Mouse (Mus musculus) myocyte (in vitro differentiated cells): ENCODE data around the gene Lrrc4c.

Source experiments
- MYOG ChIP-seq, 3 experiments: IDR thresholded peaks; one replicate each; pipeline ENCODE4 v1.6.1; 2011; ENCODE audit warnings: control low read depth in 2 of 3, low read depth in 2 of 3, mild to moderate bottlenecking in 2 of 3; ENCODE audit not compliant: insufficient read length in 2 of 3, control insufficient read depth in 1 of 3, insufficient read depth in 1 of 3
- POLR2A ChIP-seq: IDR thresholded peaks from one replicate; pipeline ENCODE4 v1.6.1; 2011; ENCODE audit warnings: low read depth, mild to moderate bottlenecking, control low read depth, moderate library complexity; ENCODE audit not compliant: insufficient read length

GRCm38 (mm10) chr2:97234074-97234473 is 916.1 kb downstream of the Lrrc4c start:
- no peak for TF ChIP-seq POLR2A
- TF ChIP-seq MYOG (IDR thresholded peaks at IDR 0.05; ENCODE audit: control insufficient read depth in 1 of 3, insufficient read depth in 1 of 3, insufficient read length in 2 of 3, low read depth in 2 of 3): no peak
